Mouse (Mus musculus) central nervous system, embryonic 11.5 days (tissue): ENCODE data around the gene Gfm1. TPM values are rescaled to one million over a fixed set of nuclear protein-coding genes. Genes with fewer than 3 reads are reported as not detected.

Experiments
- polyA plus RNA-seq: library from polyadenylated mRNA; depleted of rRNA; stranded (reverse); fragments of >200 nt; gene quantifications from 2 replicates; pipeline ENCODE4 v1.2.3, GENCODE M21; 2012; rRNA removed

Gene Gfm1
- 38.9 and 40.3 TPM in 2 replicates for polyA plus RNA-seq

DNA sequence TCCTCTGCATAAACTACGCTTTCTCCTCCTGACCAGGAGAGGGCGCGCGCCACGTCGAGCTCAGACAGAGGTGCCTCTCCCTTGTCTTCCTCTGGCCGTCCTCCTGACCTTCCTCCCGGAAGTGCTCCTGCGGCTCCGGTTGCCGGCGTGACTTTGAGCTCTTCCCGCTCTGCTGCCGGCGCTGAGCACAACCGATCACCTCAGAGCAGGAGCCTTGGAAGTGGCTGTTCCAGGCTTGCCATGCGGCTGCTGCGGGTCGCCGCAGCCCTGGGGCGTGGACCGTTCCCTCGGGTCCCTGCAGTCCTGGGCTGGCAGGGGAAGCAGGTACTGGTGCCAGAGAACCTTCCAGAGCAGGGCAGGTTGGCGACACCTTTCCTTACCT lies at the start of gene Gfm1:
Gene Gfm1, plus strand, starts transcription at position 98 of the 382 bp plus-strand sequence.

GRCm38 (mm10) chr3:67463450-67464372 lies 33.8 kb downstream of the Gfm1 start, which contains the start of gene Lxn:
Gene Lxn, minus strand, starts transcription at chr3:67463926.

DNA sequence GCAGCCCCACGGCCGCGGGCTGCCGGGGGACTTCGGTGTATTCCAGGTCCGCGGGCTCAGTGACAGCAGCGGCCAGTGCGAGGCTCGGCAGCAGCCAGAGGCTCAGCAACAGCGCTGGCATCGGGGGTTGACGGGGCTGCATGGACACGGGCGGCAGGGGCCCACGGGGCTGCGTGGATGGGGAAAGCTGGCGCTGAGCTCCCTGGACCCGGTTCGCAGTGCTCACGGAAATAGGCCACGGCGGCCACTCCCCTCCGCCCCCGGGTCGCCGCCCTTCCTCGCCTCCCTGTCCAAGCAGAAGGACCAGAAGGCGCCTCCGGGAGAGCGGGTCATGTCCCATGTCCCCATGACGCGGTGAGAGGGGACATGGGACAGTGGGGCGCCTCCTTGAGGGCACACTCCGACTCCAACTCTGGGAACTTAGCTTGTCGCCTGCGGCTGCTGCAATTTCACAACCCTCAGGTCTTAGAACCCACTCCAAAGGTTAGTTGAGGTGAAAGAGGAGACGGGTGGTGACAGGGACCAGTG lies 85.4 kb downstream of the Gfm1 start, which contains the start of gene Rarres1:
Gene Rarres1, minus strand, starts transcription at position 250 of the 528 bp plus-strand sequence.

Other genes starting within 250 kb of the Gfm1 start
- gene Mlf1, start 56.0 kb upstream of the Gfm1 start, polyA plus RNA-seq: 15.1 and 16.3 TPM in 2 replicates
- not detected in 2 replicates for gene Gm17402, start 54.9 kb upstream of the Gfm1 start, polyA plus RNA-seq
- 18.5 and 43.9 TPM in 2 replicates for gene Lxn, start 33.8 kb downstream of the Gfm1 start, polyA plus RNA-seq
- gene Rarres1, start 85.4 kb downstream of the Gfm1 start, polyA plus RNA-seq: 0.44 and 0.96 TPM in 2 replicates
- 37.6 and 40.5 TPM in 2 replicates for gene Mfsd1, start 152.6 kb downstream of the Gfm1 start, polyA plus RNA-seq